Comparison of ENCODE assay signal across 34 mouse cellular contexts in the genomic region with DNA sequence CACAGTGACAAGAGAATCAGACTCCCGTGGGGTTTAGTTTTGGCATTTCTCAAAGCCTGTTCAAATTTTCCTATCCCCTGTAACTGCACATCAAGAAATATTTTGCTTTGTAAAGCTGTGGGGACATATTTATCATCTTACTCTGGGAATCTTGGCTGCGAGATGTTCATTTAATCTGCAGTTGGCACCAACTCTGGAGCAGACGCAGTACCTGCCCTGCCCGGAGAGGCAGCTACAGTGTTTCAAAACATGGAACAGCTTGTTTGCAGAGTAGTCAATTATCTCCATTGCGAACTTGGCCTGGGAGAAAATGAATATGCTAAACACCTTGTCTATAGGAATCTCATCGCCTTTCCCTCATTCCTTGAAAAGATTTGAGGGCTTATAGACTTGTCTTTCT. TPM values are rescaled to one million over a fixed set of nuclear protein-coding genes. Genes with fewer than 3 reads are reported as not detected.
A peak's percentile ranks its signal among the peaks of the same experiment; 100 is the strongest.
DNase-seq lines count a peak whose midpoint lies in the region; ATAC-seq and TF ChIP-seq lines count a peak whose summit lies in the region.
"Had no signal": no experiment of that assay in that cellular context is flagged by ENCODE, and none has a peak within 500 bp of the region (broad histone marks: within the 10 kb centered on the region; RNA-seq: fewer than 3 reads in every experiment).

No protein-coding gene starts in this region.

- 54% methylated on average over 6 of the region's 6 CpGs for WGBS in hindbrain, postnatal 0 days
- WGBS in hindbrain, embryonic 16.5 days = 62% methylated on average over 6 of the region's 6 CpGs
- WGBS in kidney, embryonic 16.5 days = 85% methylated on average over 6 of the region's 6 CpGs

- H3K27ac ChIP-seq in hindbrain, postnatal 0 days = no peak overlapping the region
- H3K27ac ChIP-seq in hindbrain, embryonic 16.5 days (ENCODE audit: low read depth, low read length) = no peak overlapping the region
- no peak overlapping the region for H3K27ac ChIP-seq in kidney, embryonic 16.5 days (ENCODE audit: low read length)
- H3K27ac ChIP-seq: forebrain, embryonic 12.5 days; hindbrain, embryonic 12.5 days; limb, embryonic 10.5 days; limb, embryonic 15.5 days; liver, embryonic 13.5 days; midbrain, embryonic 12.5 days; neural tube, embryonic 15.5 days had no signal

- peak; percentile 26 to 39 for DNase-seq in cerebellum, postnatal 25 days
- no peak for DNase-seq in cerebellum, adult 9-10 months
- DNase-seq in hindbrain, postnatal 0 days (ENCODE audit: low spot score) = peak; percentile 62
- peak; percentile 51 for DNase-seq in brain, adult 2 months (ENCODE audit: low read depth, low spot score)
- DNase-seq in brain, embryonic 14.5 days (ENCODE audit: low read depth) = peak; percentile 47
- DNase-seq: adrenal gland, postnatal 25 days; B cell, adult 2 months; gastrocnemius, postnatal 10 days; heart, postnatal 36 days; kidney, postnatal 25 days; liver, embryonic 13.5 days; lung, adult 18-20 months; lung, postnatal 4 days; retina, postnatal 1 day; right cerebral cortex, postnatal 25 days; spleen, adult 18-20 months had no signal

- no peak for TF ChIP-seq POLR2A in brain, embryonic 14.5 days (IDR thresholded peaks at IDR 0.05; ENCODE audit: borderline replicate concordance, extremely low read depth, insufficient read depth, insufficient read length, poor library complexity, severe bottlenecking)

- H3K9me3 ChIP-seq in hindbrain, postnatal 0 days (ENCODE audit: low read length) = no peaks in the 10 kb centered on the region
- no peaks in the 10 kb centered on the region for H3K9me3 ChIP-seq in hindbrain, embryonic 16.5 days (ENCODE audit: control insufficient read depth, low read length)
- H3K9me3 ChIP-seq in kidney, embryonic 16.5 days (ENCODE audit: low read length) = no peaks in the 10 kb centered on the region
- H3K9me3 ChIP-seq: forebrain, embryonic 12.5 days; hindbrain, embryonic 12.5 days; limb, embryonic 10.5 days; limb, embryonic 15.5 days; liver, embryonic 13.5 days; midbrain, embryonic 12.5 days; neural tube, embryonic 15.5 days had no signal

- ATAC-seq in hindbrain, postnatal 0 days = no peak
- no peak for ATAC-seq in hindbrain, embryonic 16.5 days
- no peak for ATAC-seq in kidney, embryonic 16.5 days (ENCODE audit: low FRiP score, low TSS enrichment)
- ATAC-seq in monocyte, adult 5-6 weeks (replicated peaks; ENCODE audit: insufficient number of reproducible peaks, low FRiP score, low TSS enrichment, poor library complexity, severe bottlenecking) = no peak
- ATAC-seq: intestine, postnatal 0 days; lung, postnatal 0 days had no signal

- H3K4me2 ChIP-seq in hindbrain, postnatal 0 days (ENCODE audit: low read depth, low read length) = no peak overlapping the region
- H3K4me2 ChIP-seq in hindbrain, embryonic 16.5 days (ENCODE audit: low read length) = no peak overlapping the region
- H3K4me2 ChIP-seq in kidney, embryonic 16.5 days (replicated peaks; ENCODE audit: low read depth, low read length) = no peak overlapping the region
- H3K4me2 ChIP-seq: forebrain, embryonic 12.5 days; heart, embryonic 11.5 days; hindbrain, embryonic 12.5 days; limb, embryonic 15.5 days; liver, embryonic 13.5 days; midbrain, embryonic 12.5 days; neural tube, embryonic 15.5 days had no signal

- TF ChIP-seq CTCF in hindbrain, postnatal 0 days (IDR thresholded peaks at IDR 0.05; ENCODE audit: low read depth) = peak; percentile 17; the same call in 1 of the 2 replicates
- TF ChIP-seq CTCF in brain, embryonic 14.5 days (IDR thresholded peaks at IDR 0.05; ENCODE audit: borderline replicate concordance, extremely low read depth, insufficient read depth, insufficient read length) = no peak

- no peaks in the 10 kb centered on the region for H3K27me3 ChIP-seq in hindbrain, postnatal 0 days (ENCODE audit: insufficient read depth, low read length)
- H3K27me3 ChIP-seq in hindbrain, embryonic 16.5 days (replicated peaks; ENCODE audit: control insufficient read depth, insufficient read depth, low read length) = peaks cover 4% of the 10 kb centered on the region
- H3K27me3 ChIP-seq in kidney, embryonic 16.5 days (ENCODE audit: insufficient read depth, low read length) = peaks cover 7% of the 10 kb centered on the region

- H3K4me1 ChIP-seq in hindbrain, postnatal 0 days (ENCODE audit: insufficient read depth, low read length) = 0 out of 2 replicates have a peak, but pooled peaks cover 4% of the 10 kb centered on the region
- H3K4me1 ChIP-seq in hindbrain, embryonic 16.5 days (ENCODE audit: control insufficient read depth, insufficient read depth, low read depth, low read length) = peaks cover 3% of the 10 kb centered on the region
- H3K4me1 ChIP-seq in kidney, embryonic 16.5 days (ENCODE audit: insufficient read depth, low read length) = peaks cover 23% of the 10 kb centered on the region
- H3K4me1 ChIP-seq: liver, embryonic 13.5 days; megakaryocyte, embryonic 14.5 days had no signal

- no peak overlapping the region for H3K4me3 ChIP-seq in hindbrain, postnatal 0 days (ENCODE audit: low read length)
- H3K4me3 ChIP-seq in hindbrain, embryonic 16.5 days (ENCODE audit: low read length) = no peak overlapping the region
- no peak overlapping the region for H3K4me3 ChIP-seq in kidney, embryonic 16.5 days (ENCODE audit: low read length)
- H3K4me3 ChIP-seq: erythroblast, embryonic 14.5 days; forebrain, embryonic 12.5 days; hindbrain, embryonic 12.5 days; limb, embryonic 10.5 days; limb, embryonic 15.5 days; liver, embryonic 13.5 days; megakaryocyte, embryonic 14.5 days; midbrain, embryonic 12.5 days; neural tube, embryonic 15.5 days had no signal

- H3K36me3 ChIP-seq in hindbrain, postnatal 0 days (ENCODE audit: insufficient read depth, low read length) = no peaks in the 10 kb centered on the region
- no peaks in the 10 kb centered on the region for H3K36me3 ChIP-seq in hindbrain, embryonic 16.5 days (ENCODE audit: control insufficient read depth, insufficient read depth, low read length)
- H3K36me3 ChIP-seq in kidney, embryonic 16.5 days (ENCODE audit: insufficient read depth, low read length) = no peaks in the 10 kb centered on the region
- H3K36me3 ChIP-seq: forebrain, embryonic 12.5 days; hindbrain, embryonic 12.5 days; limb, embryonic 10.5 days; limb, embryonic 15.5 days; liver, embryonic 13.5 days; midbrain, embryonic 12.5 days; neural tube, embryonic 15.5 days had no signal

- H3K9ac ChIP-seq in hindbrain, postnatal 0 days (replicated peaks; ENCODE audit: low read length) = no peak overlapping the region
- H3K9ac ChIP-seq in hindbrain, embryonic 16.5 days (ENCODE audit: low read depth, low read length) = no peak overlapping the region
- H3K9ac ChIP-seq in kidney, embryonic 16.5 days (replicated peaks; ENCODE audit: low read length) = no peak overlapping the region
- H3K9ac ChIP-seq: forebrain, embryonic 12.5 days; hindbrain, embryonic 12.5 days; limb, embryonic 15.5 days; liver, embryonic 13.5 days; midbrain, embryonic 12.5 days; neural tube, embryonic 15.5 days had no signal

RNA-seq across cellular contexts. Expression of gene Kcng4, which starts 2.8 kb away (rescaled TPM):
- 0.11 and 0.73 TPM in 2 replicates for total RNA-seq in hindbrain, postnatal 0 days (2014; rRNA removed)
- polyA plus RNA-seq in hindbrain, postnatal 0 days (2015; fragmentation: Nextera tagmentation; extraction: Ambion mirVana) = 0.19 and 0.21 TPM in 2 replicates
- 0.13 and 0.14 TPM in 2 replicates for polyA plus RNA-seq in hindbrain, embryonic 16.5 days (2015; fragmentation: Nextera tagmentation; extraction: Ambion mirVana)
- 0.14 and 0.23 TPM in 2 replicates for polyA plus RNA-seq in brain, embryonic 14.5 days (2012; rRNA removed)
- polyA plus RNA-seq in kidney, embryonic 16.5 days (2015; fragmentation: Nextera tagmentation; extraction: Ambion mirVana) = 0.05 and 0.15 TPM in 2 replicates
- not detected in 3 replicates for total RNA-seq in monocyte, adult 5-6 weeks (2017)
- total RNA-seq: granulocyte monocyte progenitor cell, adult 5-6 weeks had no signal
- polyA plus RNA-seq: erythroblast, embryonic 14.5 days; heart, embryonic 11.5 days; hindbrain, embryonic 12.5 days; limb, embryonic 10.5 days; liver, embryonic 13.5 days; midbrain, embryonic 12.5 days had no signal

RNA-seq across cellular contexts. Expression of gene Adad2, which starts 25.7 kb away (rescaled TPM):
- total RNA-seq in hindbrain, postnatal 0 days (2014; rRNA removed) = 0.63 and 1.0 TPM in 2 replicates
- polyA plus RNA-seq in hindbrain, postnatal 0 days (2015; fragmentation: Nextera tagmentation; extraction: Ambion mirVana) = 0.11 TPM in 1 of 2 replicates, not detected in the other
- polyA plus RNA-seq in hindbrain, embryonic 16.5 days (2015; fragmentation: Nextera tagmentation; extraction: Ambion mirVana) = 0.23 and 0.29 TPM in 2 replicates
- 0.12 and 0.25 TPM in 2 replicates for polyA plus RNA-seq in brain, embryonic 14.5 days (2012; rRNA removed)
- polyA plus RNA-seq in kidney, embryonic 16.5 days (2015; fragmentation: Nextera tagmentation; extraction: Ambion mirVana) = 0.12 and 0.14 TPM in 2 replicates
- not detected in 3 replicates for total RNA-seq in monocyte, adult 5-6 weeks (2017)
- total RNA-seq: adrenal gland, adult 18-20 months; adrenal gland, postnatal 25 days; gastrocnemius, postnatal 10 days; granulocyte monocyte progenitor cell, adult 5-6 weeks; heart, postnatal 36 days had no signal
- polyA plus RNA-seq: erythroblast, embryonic 14.5 days; heart, embryonic 11.5 days; kidney, embryonic 14.5 days; limb, embryonic 10.5 days; liver, embryonic 13.5 days; lung, postnatal 0 days; urinary bladder, adult 2 months had no signal

RNA-seq across cellular contexts. Expression of gene Wfdc1, which starts 27.9 kb away (rescaled TPM):
- 20.6 and 24.1 TPM in 2 replicates for total RNA-seq in hindbrain, postnatal 0 days (2014; rRNA removed)
- 10.6 and 12.0 TPM in 2 replicates for polyA plus RNA-seq in hindbrain, postnatal 0 days (2015; fragmentation: Nextera tagmentation; extraction: Ambion mirVana)
- 7.1 and 8.3 TPM in 2 replicates for polyA plus RNA-seq in hindbrain, embryonic 16.5 days (2015; fragmentation: Nextera tagmentation; extraction: Ambion mirVana)
- 3.1 TPM in 2 replicates for polyA plus RNA-seq in brain, embryonic 14.5 days (2012; rRNA removed)
- 2.3 and 3.7 TPM in 2 replicates for polyA plus RNA-seq in kidney, embryonic 16.5 days (2015; fragmentation: Nextera tagmentation; extraction: Ambion mirVana)
- total RNA-seq in monocyte, adult 5-6 weeks (2017) = not detected in 3 replicates
- total RNA-seq: granulocyte monocyte progenitor cell, adult 5-6 weeks had no signal
- polyA plus RNA-seq: erythroblast, embryonic 14.5 days had no signal

RNA-seq across cellular contexts. Expression of gene Taf1c, which starts 33.2 kb away (rescaled TPM):
- total RNA-seq in hindbrain, postnatal 0 days (2014; rRNA removed) = 19.8 and 29.7 TPM in 2 replicates
- 7.9 and 9.4 TPM in 2 replicates for polyA plus RNA-seq in hindbrain, postnatal 0 days (2015; fragmentation: Nextera tagmentation; extraction: Ambion mirVana)
- 13.0 and 15.2 TPM in 2 replicates for polyA plus RNA-seq in hindbrain, embryonic 16.5 days (2015; fragmentation: Nextera tagmentation; extraction: Ambion mirVana)
- 24.0 and 36.7 TPM in 2 replicates for polyA plus RNA-seq in brain, embryonic 14.5 days (2012; rRNA removed)
- polyA plus RNA-seq in kidney, embryonic 16.5 days (2015; fragmentation: Nextera tagmentation; extraction: Ambion mirVana) = 15.4 and 15.5 TPM in 2 replicates
- 4.6 to 8.2 TPM (median 6.0 TPM) in 3 replicates for total RNA-seq in monocyte, adult 5-6 weeks (2017)
